Mouse (Mus musculus) testis, adult 10 weeks (tissue): ENCODE results near the gene Mrps10. TPM values are rescaled to one million over a fixed set of nuclear protein-coding genes. Genes with fewer than 3 reads are reported as not detected.

Source experiments
- polyA plus RNA-seq: library from polyadenylated mRNA; stranded (reverse); fragments of 350-450 nt; fragmentation: Illumina TruSeq; extraction: RNeasy Lipid Tissue Mini Kit (QIAGEN cat#74804); gene quantifications from one replicate; pipeline ENCODE4 v1.2.3, GENCODE M21; 2014; ENCODE audit warnings: low read depth, low replicate concordance

Mrps10 gene
- 35.4 TPM for polyA plus RNA-seq

GRCm38 (mm10) chr17:47368401-47369086 lies at the start of gene Mrps10:
Gene Mrps10 (plus strand): TSS chr17:47368887.

DNA sequence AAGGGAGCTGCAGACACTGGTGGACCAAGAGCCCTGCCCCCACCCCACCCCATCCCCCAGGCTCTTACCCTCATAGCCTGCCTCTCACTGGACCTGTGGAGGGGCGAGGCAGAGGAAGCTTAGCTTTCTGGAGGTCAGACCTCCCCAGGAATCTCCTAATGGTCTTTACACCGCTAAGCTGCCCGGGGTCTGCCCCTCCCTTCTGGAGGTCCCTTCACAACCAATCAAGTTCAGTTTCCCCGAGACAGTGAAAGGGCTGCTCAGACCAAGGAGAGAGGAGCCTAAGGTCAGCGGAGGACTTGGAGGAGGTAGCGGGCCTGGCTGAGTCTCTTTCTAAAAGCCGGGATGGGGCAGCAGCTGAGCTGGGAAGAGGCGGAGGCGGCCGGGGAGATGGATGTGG lies 16.5 kb downstream of the Mrps10 start, which contains the start of gene Guca1b:
Guca1b (plus strand) TSS at position 249 of the 400 bp plus-strand sequence.

GRCm38 (mm10) chr17:47400451-47400850 lies 31.8 kb downstream of the Mrps10 start, which contains the start of gene Guca1a:
Gene Guca1a (minus strand): TSS chr17:47400584.

Other genes starting within 250 kb of the Mrps10 start
- not detected for gene Guca1b, start 16.5 kb downstream of the Mrps10 start, polyA plus RNA-seq
- not detected for gene Guca1a, start 31.7 kb downstream of the Mrps10 start, polyA plus RNA-seq
- not detected for gene AI661453, start 67.7 kb downstream of the Mrps10 start, polyA plus RNA-seq
- 292 TPM for gene 1700001C19Rik, start 68.5 kb downstream of the Mrps10 start, polyA plus RNA-seq
- 5.5 TPM for gene Taf8, start 133.4 kb downstream of the Mrps10 start, polyA plus RNA-seq
- 7.7 TPM for gene Ccnd3, start 136.2 kb downstream of the Mrps10 start, polyA plus RNA-seq
- 3.9 TPM for gene Bysl, start 242.6 kb downstream of the Mrps10 start, polyA plus RNA-seq
- gene Med20, start 242.7 kb downstream of the Mrps10 start, polyA plus RNA-seq = 9.1 TPM
- gene Gm20517, start 242.7 kb downstream of the Mrps10 start, polyA plus RNA-seq = 2.7 TPM